Mouse (Mus musculus) midbrain, embryonic 11.5 days (tissue): ENCODE measurements around the gene Milr1. TPM values are rescaled to one million over a fixed set of nuclear protein-coding genes. Genes with fewer than 3 reads are reported as not detected.
A peak's percentile ranks its signal among the peaks of the same experiment; 100 is the strongest.

Experiments used
- ATAC-seq: fragments of 200-750 bp; cut with Nextera tagmentation; 2 replicates; pipeline ENCODE4 v1.8.0; 2017; ENCODE audit warnings: moderate TSS enrichment, moderate library complexity; ENCODE audit not compliant: low FRiP score
- DNase-seq: peaks from one replicate; pipeline ENCODE4 v3.0.0; 2015; ENCODE audit warnings: low spot score; ENCODE audit errors: missing footprints
- H3K27ac ChIP-seq: fragments of 300-500 bp; sonication (generic); 2 replicates; pipeline ENCODE4 v1.5.1; 2014; ENCODE audit warnings: low read depth, low read length
- H3K27me3 ChIP-seq: fragments of 300-500 bp; sonication (generic); 2 replicates; pipeline ENCODE4 v1.6.1; 2014; ENCODE audit warnings: mild to moderate bottlenecking, low read length, moderate library complexity, mixed read lengths; ENCODE audit not compliant: control insufficient read depth, insufficient read depth
- H3K36me3 ChIP-seq: fragments of 300-500 bp; sonication (generic); 2 replicates; pipeline ENCODE4 v1.6.1; 2014; ENCODE audit warnings: mild to moderate bottlenecking, low read length, moderate library complexity, mixed read lengths; ENCODE audit not compliant: control insufficient read depth, insufficient read depth
- H3K4me1 ChIP-seq: fragments of 300-500 bp; sonication (generic); 2 replicates; pipeline ENCODE4 v1.6.1; 2014; ENCODE audit warnings: low read length; ENCODE audit not compliant: control insufficient read depth, insufficient read depth
- H3K4me2 ChIP-seq: fragments of 300-500 bp; sonication (generic); 2 replicates; pipeline ENCODE4 v1.6.1; 2014; ENCODE audit warnings: mild to moderate bottlenecking, moderate library complexity
- H3K4me3 ChIP-seq: fragments of 300-500 bp; sonication (generic); 2 replicates; pipeline ENCODE4 v1.5.1; 2014; ENCODE audit warnings: low read depth, low read length
- H3K9ac ChIP-seq: fragments of 300-500 bp; sonication (generic); 2 replicates; pipeline ENCODE4 v1.6.1; 2014; ENCODE audit warnings: low read length
- H3K9me3 ChIP-seq: fragments of 300-500 bp; sonication (generic); 2 replicates; pipeline ENCODE4 v1.6.1; 2016; ENCODE audit warnings: low read length; ENCODE audit not compliant: control insufficient read depth
- WGBS: fragments of 180-500 bp; shearing (Covaris S2); extraction: QIAGEN DNeasy Blood & Tissue Kit; methylation state at CpG from one replicate; pipeline ENCODE4 v1.1.7; 2014; 5-methylcytosine and 5-hydroxymethylcytosine counted together
- polyA plus RNA-seq: library from polyadenylated mRNA; unstranded; fragments of >200 nt; fragmentation: Nextera tagmentation; extraction: Ambion mirVana; gene quantifications from 2 replicates; pipeline ENCODE4 v1.2.1, GENCODE M21; 2014

The Milr1 gene
- polyA plus RNA-seq, 1 experiment from 2014 or later = 0.68 TPM

DNA sequence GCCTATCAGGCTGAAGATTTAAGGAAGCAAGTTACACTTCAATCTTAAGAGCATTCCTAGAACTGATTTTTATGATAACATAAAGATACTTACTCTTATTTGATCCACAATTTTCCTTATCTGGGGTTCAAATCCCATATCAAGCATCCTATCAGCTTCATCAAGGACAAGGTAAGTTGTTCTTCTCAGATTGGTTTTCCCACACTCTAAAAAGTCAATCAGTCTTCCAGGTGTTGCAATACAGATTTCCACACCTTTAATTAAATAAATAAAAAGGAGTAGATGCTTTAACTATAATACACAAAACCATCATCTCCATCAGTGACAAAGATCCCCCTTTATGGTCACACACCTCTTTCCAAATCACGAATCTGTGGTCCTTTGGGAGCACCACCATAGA lies 34.0 kb downstream of the Milr1 start:
- DNase-seq (no peak), ATAC-seq (no peak)
- no peak overlapping the region for H3K4me2 ChIP-seq
- H3K36me3 ChIP-seq = peaks cover 26% of the 10 kb centered on the region
- peaks cover 12% of the 10 kb centered on the region for H3K4me1 ChIP-seq
- no peak overlapping the region for H3K27ac ChIP-seq
- no peak overlapping the region for H3K4me3 ChIP-seq
- no peaks in the 10 kb centered on the region for H3K27me3 ChIP-seq
- H3K9me3 ChIP-seq = no peaks in the 10 kb centered on the region
- no peak overlapping the region for H3K9ac ChIP-seq
- 95% methylated on average over 1 of the region's 1 CpGs for WGBS

DNA sequence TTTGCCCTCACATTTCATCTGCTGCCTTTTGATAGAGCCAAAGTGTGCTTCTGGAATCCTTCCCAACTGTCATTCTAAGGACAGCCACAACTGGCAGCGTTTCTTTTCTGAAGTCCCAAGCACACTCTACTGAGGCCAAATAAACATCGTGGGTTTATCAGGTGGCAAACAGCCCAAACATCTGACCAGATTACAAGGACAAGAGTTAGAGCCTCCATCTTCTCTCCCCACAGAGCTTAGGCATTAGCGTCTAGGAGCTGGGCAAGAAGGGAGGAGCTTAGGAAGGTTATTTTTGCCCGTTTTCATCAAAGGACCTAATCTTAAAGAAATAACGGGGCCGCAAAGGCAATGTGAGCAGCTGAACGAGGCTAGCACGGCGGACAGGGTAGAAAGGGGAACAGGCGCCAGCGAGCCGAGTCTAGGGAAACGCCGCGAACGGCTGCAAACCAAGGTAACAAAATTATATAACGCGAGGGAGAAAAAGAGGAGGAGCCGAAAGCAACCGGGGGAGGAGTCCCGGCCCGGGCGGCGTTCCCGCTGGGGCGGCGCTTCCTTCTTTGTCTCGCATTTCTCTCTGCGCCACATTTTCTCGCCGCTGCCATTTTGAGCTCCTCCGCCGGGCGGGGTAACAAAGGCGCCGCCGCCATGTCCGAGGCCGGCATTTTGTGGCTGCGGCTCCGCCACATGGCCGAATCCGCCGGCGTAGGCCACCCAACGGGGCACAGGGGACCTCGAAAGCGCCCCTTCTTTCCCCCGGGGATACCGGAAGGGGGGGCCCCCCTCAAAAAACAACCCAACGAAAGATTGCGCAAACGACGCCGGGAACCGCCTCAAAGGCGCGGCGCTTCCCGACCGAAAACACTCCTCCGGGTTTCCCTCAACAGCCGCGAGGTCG lies 36.4 kb downstream of the Milr1 start:
- 0 out of 2 replicates have a peak, but pooled peaks have one; percentile 3 for ATAC-seq
- Histone ChIP-seq H3K27ac (peak overlapping the region; percentile 98), H3K4me1 (peaks cover 15% of the 10 kb centered on the region)

DNA sequence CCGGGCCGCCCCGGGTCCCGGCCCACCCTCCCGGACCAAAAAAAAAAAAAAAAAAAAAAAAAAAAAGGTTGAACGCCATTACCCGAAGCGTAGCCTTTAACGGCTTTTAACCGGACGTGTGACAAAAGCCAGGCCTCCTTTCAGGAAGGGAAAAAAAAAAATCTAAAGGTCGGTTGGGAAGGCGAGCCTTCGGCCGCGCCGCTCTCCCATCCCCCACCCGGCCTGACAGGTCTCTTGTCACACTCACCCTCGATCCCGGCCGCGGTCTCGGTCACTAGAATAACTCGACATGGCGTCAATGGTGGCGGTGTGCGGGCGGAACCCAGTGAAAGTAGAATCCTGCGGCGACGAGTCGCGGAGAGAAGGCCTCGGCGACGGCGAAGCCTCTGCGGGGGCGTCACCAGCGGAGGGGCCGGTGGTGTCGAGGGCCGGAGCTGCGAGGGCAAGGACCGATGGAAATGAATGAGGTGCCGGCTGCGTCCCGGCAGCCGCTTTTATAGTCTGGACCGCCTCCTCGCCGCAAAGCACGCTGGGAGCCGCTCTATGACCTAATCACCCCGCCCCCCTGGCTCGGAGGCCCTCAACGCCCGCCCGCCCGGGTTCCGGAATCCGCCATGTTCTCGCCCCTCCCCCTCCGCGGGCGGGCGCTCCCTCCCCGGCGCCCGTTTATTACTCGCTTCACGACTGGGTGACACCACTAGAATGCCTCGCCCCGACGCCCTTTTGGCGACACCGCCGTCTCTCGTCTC lies 37.2 kb downstream of the Milr1 start:
- WGBS = under 1% methylated on average over 77 of the region's 79 CpGs
- Histone ChIP-seq H3K27ac (peak overlapping the region; percentile 98), H3K9ac (peak overlapping the region; percentile 100), H3K36me3 (peaks cover 13% of the 10 kb centered on the region), H3K4me2 (peak overlapping the region; percentile 64), H3K4me1 (peaks cover 15% of the 10 kb centered on the region), H3K9me3 (no peaks in the 10 kb centered on the region), H3K27me3 (no peaks in the 10 kb centered on the region), H3K4me3 (peak overlapping the region; percentile 98)
- ATAC-seq (peak; percentile 77), DNase-seq (no peak)

More for the DNA sequence above, 36.4 kb downstream of the Milr1 start:
- peak; percentile 95 for DNase-seq
- Histone ChIP-seq H3K9me3 (no peaks in the 10 kb centered on the region), H3K9ac (peak overlapping the region; percentile 100), H3K4me2 (peak overlapping the region; percentile 55), H3K27me3 (no peaks in the 10 kb centered on the region), H3K36me3 (peaks cover 20% of the 10 kb centered on the region), H3K4me3 (peak overlapping the region; percentile 98)
- under 1% methylated on average over 64 of the region's 65 CpGs for WGBS

DNA sequence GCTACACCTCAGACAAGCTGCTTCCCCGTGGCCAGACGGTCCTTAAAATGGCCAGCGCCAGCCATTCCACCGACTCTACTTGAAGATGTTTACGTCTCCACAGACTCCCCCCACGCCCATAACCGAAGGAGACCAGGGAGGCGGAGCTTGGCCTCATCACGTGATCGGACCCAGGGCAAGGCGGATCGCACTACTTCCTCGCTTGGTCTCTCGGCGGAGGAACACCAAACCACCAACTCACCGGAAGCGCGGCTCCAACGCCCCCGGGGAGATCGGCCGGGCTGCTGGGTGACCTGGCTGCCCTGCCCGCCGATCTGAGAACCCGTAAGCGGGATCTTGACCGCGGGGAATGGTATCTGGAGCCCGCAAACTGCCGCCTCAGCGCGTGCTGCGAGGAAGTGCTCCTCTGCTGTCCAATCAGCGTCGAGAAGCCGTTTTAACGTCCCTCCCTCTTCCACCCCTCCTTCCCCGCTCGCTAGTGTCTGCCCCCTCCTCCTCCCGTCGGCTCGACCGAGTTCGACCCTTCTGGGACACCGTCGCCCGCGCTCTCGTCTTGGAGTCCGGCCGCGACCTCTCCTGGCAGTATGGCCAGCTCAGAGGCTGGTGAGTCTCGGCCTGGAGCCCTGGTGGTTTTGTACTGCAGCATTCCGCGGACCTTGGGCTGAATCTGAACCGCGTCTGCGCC lies 37.9 kb downstream of the Milr1 start, which contains the start of the genes Ddx5 and Cep95:
Ddx5 (minus strand) TSS at position 411 of the 685 bp plus-strand sequence.
Cep95 (plus strand) TSS at position 478 of the 685 bp plus-strand sequence.
- Histone ChIP-seq H3K4me3 (peak within 1 kb of the TSS; percentile 98), H3K27ac (peak within 1 kb of the TSS; percentile 98), H3K27me3 (no peaks in the 10 kb centered on the region), H3K9me3 (no peaks in the 10 kb centered on the region), H3K36me3 (peaks cover 6% of the 10 kb centered on the region; the same call in 1 of the 2 replicates), H3K4me2 (peak within 1 kb of the TSS; percentile 64), H3K9ac (peak within 1 kb of the TSS; percentile 100), H3K4me1 (peaks cover 15% of the 10 kb centered on the region)
- WGBS = under 1% methylated on average over 58 of the region's 58 CpGs
- DNase-seq (peak; percentile 100), ATAC-seq (peak; percentile 93)

DNA sequence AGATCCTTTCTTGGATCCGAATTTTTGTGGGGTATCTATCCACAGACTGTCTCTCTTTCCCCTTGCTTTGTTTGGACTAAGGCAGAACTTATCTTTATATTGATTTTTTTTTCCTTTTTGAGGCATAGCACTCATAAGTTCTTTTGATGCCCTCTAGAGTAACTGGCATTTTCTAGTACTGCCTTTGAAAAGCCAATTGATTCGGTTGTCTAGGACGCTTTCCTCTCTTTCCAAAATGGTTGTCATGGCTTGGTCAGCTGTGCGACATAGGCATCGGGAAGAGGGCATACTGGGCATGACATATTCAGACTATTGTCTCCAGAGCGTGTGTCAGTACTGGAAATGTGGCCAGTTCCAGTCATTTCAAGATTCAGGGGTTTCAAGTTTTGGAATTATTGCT lies 38.6 kb downstream of the Milr1 start:
- peak overlapping the region; percentile 100 for H3K9ac ChIP-seq
- DNase-seq = peak; percentile 92
- H3K4me1 ChIP-seq = peaks cover 15% of the 10 kb centered on the region
- no peak for ATAC-seq
- WGBS = 0% methylated on average over 6 of the region's 6 CpGs
- peak overlapping the region; percentile 98 for H3K27ac ChIP-seq
- H3K27me3 ChIP-seq = no peaks in the 10 kb centered on the region
- H3K4me2 ChIP-seq = peak overlapping the region; percentile 64
- peaks cover 4% of the 10 kb centered on the region; the same call in 1 of the 2 replicates for H3K36me3 ChIP-seq
- H3K9me3 ChIP-seq = no peaks in the 10 kb centered on the region
- peak overlapping the region; percentile 98 for H3K4me3 ChIP-seq

DNA sequence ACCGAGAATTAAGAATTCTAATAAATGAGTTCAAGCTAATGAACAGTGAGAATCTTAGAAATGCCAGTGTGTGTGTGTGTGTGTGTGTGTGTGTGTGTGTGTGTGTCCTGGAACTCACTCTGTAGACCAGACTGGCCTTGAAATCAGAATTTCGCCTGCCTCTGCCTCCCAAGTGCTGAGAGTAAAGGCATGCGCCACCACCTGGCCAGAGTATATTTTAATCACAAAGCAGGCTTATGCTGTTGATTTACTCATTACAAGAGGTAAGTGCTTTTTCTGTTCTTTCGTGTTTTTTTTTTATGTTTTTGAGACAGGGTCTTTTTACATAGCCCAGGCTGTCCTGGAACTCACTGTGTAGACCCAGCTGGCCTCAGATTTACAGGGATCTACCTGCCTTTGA lies 42.8 kb downstream of the Milr1 start:
- no peak overlapping the region for H3K27ac ChIP-seq
- no peak overlapping the region for H3K9ac ChIP-seq
- H3K36me3 ChIP-seq = peaks cover 13% of the 10 kb centered on the region
- H3K4me2 ChIP-seq = no peak overlapping the region
- ATAC-seq (no peak), DNase-seq (no peak)
- H3K4me3 ChIP-seq = no peak overlapping the region
- H3K27me3 ChIP-seq = no peaks in the 10 kb centered on the region
- no peaks in the 10 kb centered on the region; the same call in 1 of the 2 replicates for H3K9me3 ChIP-seq
- WGBS = 72% methylated on average over 4 of the region's 4 CpGs
- H3K4me1 ChIP-seq = peaks cover 5% of the 10 kb centered on the region; the same call in 1 of the 2 replicates

DNA sequence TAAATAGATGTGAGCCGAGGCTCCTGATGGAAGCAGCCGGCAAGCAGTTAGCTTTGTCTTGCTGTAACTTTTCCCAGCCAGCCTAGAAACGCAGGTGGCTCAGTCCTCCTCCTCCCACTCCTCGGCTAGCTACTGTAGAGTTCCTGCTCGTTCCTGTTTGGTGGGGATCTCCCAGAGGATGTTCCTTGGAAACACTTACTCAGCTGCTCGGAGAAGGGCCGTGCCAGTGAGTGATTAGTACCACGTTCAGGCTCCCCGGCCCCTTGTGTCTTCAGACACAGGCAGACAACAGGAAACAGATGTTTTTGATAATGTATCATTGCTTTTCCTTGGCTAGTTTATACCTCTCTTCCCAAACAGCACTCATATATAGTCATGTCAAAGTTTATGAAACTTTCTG lies 44.7 kb downstream of the Milr1 start:
- Histone ChIP-seq H3K9me3 (no peaks in the 10 kb centered on the region; the same call in 1 of the 2 replicates), H3K27me3 (no peaks in the 10 kb centered on the region), H3K9ac (no peak overlapping the region), H3K4me2 (no peak overlapping the region), H3K36me3 (peaks cover 21% of the 10 kb centered on the region), H3K4me3 (no peak overlapping the region), H3K27ac (no peak overlapping the region), H3K4me1 (no peaks in the 10 kb centered on the region)
- DNase-seq = no peak
- 74% methylated on average over 9 of the region's 9 CpGs for WGBS
- no peak for ATAC-seq

DNA sequence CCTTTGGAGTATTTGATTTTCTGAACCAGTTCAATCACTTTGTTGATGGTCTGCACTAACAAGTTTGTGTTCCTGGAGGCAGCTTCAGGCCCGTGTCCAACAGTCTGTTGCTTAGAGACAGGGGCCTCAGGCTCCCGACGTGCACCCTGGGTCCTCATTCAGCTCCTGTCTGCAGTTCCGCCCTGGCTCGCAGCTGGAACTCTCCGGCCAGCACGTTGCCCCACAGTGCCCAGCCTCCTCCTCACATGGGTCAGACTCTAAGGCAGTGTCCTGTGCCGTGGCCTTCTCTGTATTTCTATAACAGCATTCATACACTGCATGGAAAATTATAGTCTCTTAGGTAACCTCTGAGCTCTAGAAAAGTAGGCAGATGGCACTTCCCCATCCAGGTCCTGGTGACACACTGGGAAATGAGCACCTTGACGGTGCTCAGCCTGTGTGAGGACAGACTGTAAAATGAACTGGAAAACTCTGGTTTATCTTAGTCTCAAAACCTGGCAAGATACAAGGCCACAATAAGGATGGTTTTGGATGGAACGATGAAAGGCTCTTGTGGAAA lies 51.1 kb downstream of the Milr1 start:
- no peaks in the 10 kb centered on the region for H3K4me1 ChIP-seq
- DNase-seq (no peak), ATAC-seq (no peak)
- H3K4me2 ChIP-seq = no peak overlapping the region
- H3K27ac ChIP-seq = no peak overlapping the region
- no peak overlapping the region for H3K9ac ChIP-seq
- peaks cover 36% of the 10 kb centered on the region for H3K36me3 ChIP-seq
- 91% methylated on average over 10 of the region's 10 CpGs for whole genome bisulfite sequencing
- H3K27me3 ChIP-seq = no peaks in the 10 kb centered on the region
- no peaks in the 10 kb centered on the region; the same call in 1 of the 2 replicates for H3K9me3 ChIP-seq
- no peak overlapping the region for H3K4me3 ChIP-seq
